Mouse (Mus musculus) liver, embryonic 14.5 days (tissue): ENCODE data around the gene Ldb3.

ENCODE experiments used
- CTCF ChIP-seq: IDR thresholded peaks from 2 replicates; pipeline ENCODE4 v1.5.1; 2016; ENCODE audit warnings: antibody characterized with exemption, low read depth, control low read depth
- EP300 ChIP-seq: IDR thresholded peaks from 2 replicates; pipeline ENCODE4 v1.6.1; 2016; ENCODE audit warnings: antibody characterized with exemption, low read depth

DNA sequence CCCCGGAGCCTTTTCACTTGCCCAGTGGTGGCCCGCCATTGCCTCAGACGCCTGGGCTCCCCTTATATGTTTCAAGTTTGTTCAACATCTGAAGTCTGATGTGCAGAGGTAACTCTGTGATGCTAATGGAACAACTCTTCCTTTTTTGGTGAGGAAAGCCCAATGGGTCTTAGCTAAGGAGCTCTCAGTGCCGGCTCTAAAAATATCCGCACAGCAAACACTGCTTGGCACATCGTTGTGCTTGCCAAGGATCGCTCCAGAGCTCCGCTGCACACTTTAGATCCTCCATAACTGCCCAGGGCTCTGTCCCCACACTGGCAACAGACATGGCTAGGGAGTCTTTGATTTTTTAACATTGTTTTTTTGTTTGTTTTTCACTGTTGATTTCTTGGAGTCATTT is 59.7 kb downstream of the Ldb3 start:
- TF ChIP-seq CTCF (no peak), EP300 (no peak)
